Mouse (Mus musculus): ENCODE data around the gene Hmcn1.

DNA sequence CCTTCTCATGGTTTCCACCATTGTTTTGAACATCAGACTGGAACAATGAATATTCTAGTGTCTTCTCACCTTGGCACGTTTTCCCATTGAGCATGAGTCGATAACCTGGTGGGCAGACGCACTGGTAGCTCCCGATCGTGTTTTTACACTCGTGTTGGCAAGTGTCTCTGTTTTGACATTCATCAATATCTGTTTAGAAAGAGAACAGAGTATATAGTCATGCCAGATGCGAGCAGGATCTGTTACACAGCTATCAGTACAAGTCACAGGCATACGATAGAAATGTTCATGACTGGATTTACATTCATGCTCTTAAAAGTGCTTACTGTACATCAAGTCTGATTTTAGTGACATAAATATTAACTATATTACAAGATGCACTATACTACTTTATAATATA, 419.8 kb downstream of the Hmcn1 start:
- TF ChIP-seq CTCF (IDR thresholded peaks at IDR 0.05) (no peak), POLR2A (IDR thresholded peaks at IDR 0.05; ENCODE audit: insufficient read depth, low read depth, low read length) (no peak)

Measured in heart, adult 2 months (tissue).